11 mouse cellular contexts compared by ENCODE assay signal in the genomic region with DNA sequence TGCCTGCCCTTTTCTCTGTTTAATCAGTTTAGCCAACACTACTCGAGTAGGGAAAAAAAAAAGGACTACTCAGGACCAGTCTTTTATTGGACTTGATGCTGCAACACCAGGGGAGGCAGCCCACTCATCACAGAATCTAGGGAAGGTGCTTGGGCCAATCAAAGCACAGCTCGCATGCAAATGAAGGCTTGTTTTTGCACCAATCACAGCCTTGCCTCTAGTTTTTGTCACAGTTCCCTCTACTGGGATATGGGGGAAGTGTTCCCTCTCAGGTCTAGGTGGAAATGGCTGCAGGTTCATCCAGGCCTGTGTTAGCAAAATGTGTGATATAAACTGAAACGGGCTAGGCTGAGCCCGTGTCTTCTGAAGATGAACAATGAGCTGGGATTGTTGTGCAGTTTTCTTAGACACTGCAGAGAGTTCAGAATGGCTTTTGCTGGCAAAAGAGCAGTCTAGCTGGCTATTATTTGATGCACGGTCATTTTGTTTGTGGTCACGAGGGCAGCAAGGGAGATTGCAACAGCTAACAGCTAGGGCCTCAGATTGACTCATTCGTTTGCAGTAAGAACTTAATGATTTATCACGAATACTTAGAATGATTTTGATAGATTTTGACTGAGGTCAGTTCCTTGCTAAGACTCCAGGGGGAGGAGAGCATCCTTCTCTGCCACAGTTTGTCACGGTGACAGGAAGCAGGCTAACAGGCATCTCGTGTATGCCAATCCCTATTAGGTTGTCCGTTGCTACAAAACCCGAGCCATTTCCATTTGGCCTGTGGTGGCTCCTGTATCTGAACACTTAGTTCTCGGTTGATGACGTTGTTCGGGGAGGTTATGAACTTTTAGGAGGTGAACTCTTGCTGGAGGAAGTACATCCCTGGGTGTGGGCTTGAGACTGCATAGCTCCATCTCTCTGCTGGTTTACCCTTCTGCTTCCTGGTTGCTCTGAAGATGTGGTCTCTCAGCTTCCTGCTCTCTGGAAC.
DNase-seq lines count a peak whose midpoint lies in the region; ATAC-seq and TF ChIP-seq lines count a peak whose summit lies in the region.
"Had no signal": no experiment of that assay in that cellular context is flagged by ENCODE, and none has a peak within 500 bp of the region (broad histone marks: within the 10 kb centered on the region; RNA-seq: fewer than 3 reads in every experiment).

No protein-coding gene starts in this region.

- 80% methylated on average over 15 of the region's 15 CpGs for WGBS in hindbrain, embryonic 13.5 days
- WGBS in hindbrain, embryonic 14.5 days: 80% methylated on average over 15 of the region's 15 CpGs
- 67% methylated on average over 15 of the region's 15 CpGs for WGBS in lung, embryonic 14.5 days

- H3K27ac ChIP-seq in hindbrain, embryonic 13.5 days: no peak overlapping the region; the same call in 1 of the 2 replicates
- H3K27ac ChIP-seq in hindbrain, embryonic 14.5 days: no peak overlapping the region
- H3K27ac ChIP-seq in lung, embryonic 14.5 days (ENCODE audit: low read depth): no peak overlapping the region

- H3K4me2 ChIP-seq in hindbrain, embryonic 13.5 days: no peak overlapping the region
- no peak overlapping the region for H3K4me2 ChIP-seq in hindbrain, embryonic 14.5 days (replicated peaks)
- no peak overlapping the region for H3K4me2 ChIP-seq in lung, embryonic 14.5 days

- H3K9ac ChIP-seq in hindbrain, embryonic 13.5 days: no peak overlapping the region
- no peak overlapping the region for H3K9ac ChIP-seq in hindbrain, embryonic 14.5 days
- no peak overlapping the region for H3K9ac ChIP-seq in lung, embryonic 14.5 days

- H3K4me3 ChIP-seq in hindbrain, embryonic 13.5 days: no peak overlapping the region
- H3K4me3 ChIP-seq in hindbrain, embryonic 14.5 days (replicated peaks; ENCODE audit: low read length): no peak overlapping the region
- H3K4me3 ChIP-seq in lung, embryonic 14.5 days (ENCODE audit: low read depth, low read length): no peak overlapping the region

- peak; percentile 25 for TF ChIP-seq CTCF in lung, embryonic 14.5 days (IDR thresholded peaks at IDR 0.05; ENCODE audit: low read depth)

- H3K27me3 ChIP-seq in hindbrain, embryonic 13.5 days: no peaks in the 10 kb centered on the region
- no peaks in the 10 kb centered on the region for H3K27me3 ChIP-seq in hindbrain, embryonic 14.5 days (ENCODE audit: control insufficient read depth, insufficient read depth, low read length)
- H3K27me3 ChIP-seq in lung, embryonic 14.5 days (ENCODE audit: insufficient read depth, low read length): no peaks in the 10 kb centered on the region

- H3K4me1 ChIP-seq in hindbrain, embryonic 13.5 days (replicated peaks): peaks cover 56% of the 10 kb centered on the region
- peaks cover 24% of the 10 kb centered on the region for H3K4me1 ChIP-seq in hindbrain, embryonic 14.5 days (replicated peaks; ENCODE audit: control insufficient read depth, insufficient read depth, low read length)
- peaks cover 23% of the 10 kb centered on the region for H3K4me1 ChIP-seq in lung, embryonic 14.5 days (ENCODE audit: insufficient read depth)

- no peak for DNase-seq in hindbrain, embryonic 14.5 days (ENCODE audit: low spot score)
- peak; percentile 8 for DNase-seq in 416B (ENCODE audit: low read depth)
- DNase-seq in Muller cell, postnatal 12 days (ENCODE audit: inconsistent ontology term): peak; percentile 47
- no peak for DNase-seq in lung, embryonic 14.5 days
- DNase-seq in thymus, postnatal 4 days: no peak
- DNase-seq in layer of hippocampus, postnatal 25 days (ENCODE audit: extremely low spot score in 1 of 2, low spot score in 1 of 2): no peak
- DNase-seq in cerebellum, adult 11-12 months: no peak
- DNase-seq: adrenal gland, postnatal 25 days; cerebellum, adult 9-10 months; thymus, adult 18-20 months had no signal

- ATAC-seq in hindbrain, embryonic 13.5 days (ENCODE audit: low FRiP score): peak; percentile 6; the same call in 1 of the 2 replicates
- ATAC-seq in hindbrain, embryonic 14.5 days (ENCODE audit: low FRiP score): no peak
- no peak for ATAC-seq in lung, embryonic 14.5 days (ENCODE audit: insufficient read depth)

- no peaks in the 10 kb centered on the region for H3K9me3 ChIP-seq in hindbrain, embryonic 13.5 days
- no peaks in the 10 kb centered on the region for H3K9me3 ChIP-seq in hindbrain, embryonic 14.5 days (ENCODE audit: control insufficient read depth, low read length)
- no peaks in the 10 kb centered on the region for H3K9me3 ChIP-seq in lung, embryonic 14.5 days (ENCODE audit: low read depth, low read length)

- H3K36me3 ChIP-seq in hindbrain, embryonic 13.5 days: no peaks in the 10 kb centered on the region
- H3K36me3 ChIP-seq in hindbrain, embryonic 14.5 days (replicated peaks; ENCODE audit: control insufficient read depth, insufficient read depth): no peaks in the 10 kb centered on the region
- no peaks in the 10 kb centered on the region for H3K36me3 ChIP-seq in lung, embryonic 14.5 days (ENCODE audit: insufficient read depth)

Comparison
In these comparisons a context has a peak if more than half of its experiments do, and no peak if none do; other contexts are left out.
1. DNase-seq: peak in 416B (single experiment) and Muller cell, postnatal 12 days (single experiment); none in hindbrain, embryonic 14.5 days (single experiment), lung, embryonic 14.5 days (single experiment), thymus, postnatal 4 days (single experiment), layer of hippocampus, postnatal 25 days (0 of 2) and cerebellum, adult 11-12 months (single experiment).